Mouse (Mus musculus) limb, embryonic 15.5 days (tissue): Measurements from ENCODE around the gene Nek3. TPM values are rescaled to one million over a fixed set of nuclear protein-coding genes. Genes with fewer than 3 reads are reported as not detected.

Experiments used
- ATAC-seq: fragments of 200-750 bp; cut with Nextera tagmentation; 2 replicates; pipeline ENCODE4 v1.8.0; 2017; ENCODE audit warnings: low read depth, moderate TSS enrichment; ENCODE audit not compliant: insufficient number of reproducible peaks, low FRiP score, low TSS enrichment
- H3K27ac ChIP-seq: fragments of 300-500 bp; sonication (generic); 2 replicates; pipeline ENCODE4 v1.5.1; 2015; ENCODE audit warnings: moderate library complexity, mild to moderate bottlenecking, inconsistent platforms
- H3K27me3 ChIP-seq: fragments of 300-500 bp; sonication (generic); 2 replicates; pipeline ENCODE4 v1.6.1; 2015; ENCODE audit warnings: inconsistent platforms
- H3K36me3 ChIP-seq: fragments of 300-500 bp; sonication (generic); 2 replicates; pipeline ENCODE4 v1.6.1; 2015; ENCODE audit warnings: inconsistent platforms
- H3K4me1 ChIP-seq: fragments of 300-500 bp; sonication (generic); 2 replicates; pipeline ENCODE4 v1.6.1; 2015; ENCODE audit warnings: inconsistent platforms
- H3K4me2 ChIP-seq: fragments of 300-500 bp; sonication (generic); 2 replicates; pipeline ENCODE4 v1.6.1; 2015; ENCODE audit warnings: mild to moderate bottlenecking, inconsistent platforms
- H3K4me3 ChIP-seq: fragments of 300-500 bp; sonication (generic); 2 replicates; pipeline ENCODE4 v1.5.1; 2015; ENCODE audit warnings: mild to moderate bottlenecking, inconsistent platforms
- H3K9ac ChIP-seq: fragments of 300-500 bp; sonication (generic); 2 replicates; pipeline ENCODE4 v1.6.1; 2015; ENCODE audit warnings: inconsistent platforms
- H3K9me3 ChIP-seq: fragments of 300-500 bp; sonication (generic); 2 replicates; pipeline ENCODE4 v1.6.1; 2016; ENCODE audit warnings: inconsistent platforms
- WGBS: fragments of 180-500 bp; shearing (Covaris S2); methylation state at CpG from one replicate; pipeline ENCODE4 v1.1.7; 2015; 5-methylcytosine and 5-hydroxymethylcytosine counted together
- polyA plus RNA-seq: library from polyadenylated mRNA; unstranded; fragments of >200 nt; fragmentation: Nextera tagmentation; extraction: Ambion mirVana; gene quantifications from 2 replicates; pipeline ENCODE4 v1.2.1, GENCODE M21; 2015

Nek3 gene
- 3.3 and 4.1 TPM in 2 replicates for polyA plus RNA-seq

- H3K27ac ChIP-seq: peak within 1 kb of the TSS; percentile 74
- H3K27me3 ChIP-seq: no peaks in the 10 kb centered on the region
- H3K4me3 ChIP-seq: peak within 1 kb of the TSS; percentile 57
- H3K9ac ChIP-seq: peak within 1 kb of the TSS; percentile 42; the same call in 1 of the 2 replicates
- H3K4me1 ChIP-seq: peaks cover 9% of the 10 kb centered on the region; the same call in 1 of the 2 replicates
- H3K9me3 ChIP-seq: no peaks in the 10 kb centered on the region
- H3K36me3 ChIP-seq: peaks cover 18% of the 10 kb centered on the region
- peak; percentile 95 for ATAC-seq
- peak within 1 kb of the TSS; percentile 47 for H3K4me2 ChIP-seq
- WGBS: 0% methylated on average over 36 of the region's 43 CpGs
Measured at GRCm38 (mm10) chr8:22166080-22166603, at the start of gene Nek3. TSS of gene Nek3 (minus strand) at chr8:22166435.

GRCm38 (mm10) chr8:22214826-22215225 lies 48.6 kb upstream of the Nek3 start:
- H3K4me2 ChIP-seq: no peak overlapping the region
- no peak overlapping the region for H3K27ac ChIP-seq
- no peak for ATAC-seq
- WGBS: 96% methylated on average over 10 of the region's 10 CpGs
- no peaks in the 10 kb centered on the region for H3K9me3 ChIP-seq
- H3K4me1 ChIP-seq: no peaks in the 10 kb centered on the region
- no peak overlapping the region for H3K9ac ChIP-seq
- H3K4me3 ChIP-seq: no peak overlapping the region
- peaks cover 71% of the 10 kb centered on the region for H3K36me3 ChIP-seq
- no peaks in the 10 kb centered on the region for H3K27me3 ChIP-seq

- Histone ChIP-seq H3K4me1 (no peaks in the 10 kb centered on the region), H3K9me3 (no peaks in the 10 kb centered on the region), H3K27me3 (no peaks in the 10 kb centered on the region), H3K36me3 (peaks cover 55% of the 10 kb centered on the region), H3K4me3 (no peak overlapping the region), H3K9ac (no peak overlapping the region), H3K4me2 (no peak overlapping the region), H3K27ac (no peak overlapping the region)
- WGBS: 61% methylated on average over 5 of the region's 5 CpGs
- ATAC-seq: no peak
Measured at GRCm38 (mm10) chr8:22209012-22209411, 42.8 kb upstream of the Nek3 start.

GRCm38 (mm10) chr8:22207535-22207934 lies 41.3 kb upstream of the Nek3 start:
- 80% methylated on average over 4 of the region's 4 CpGs for WGBS
- Histone ChIP-seq H3K36me3 (peaks cover 52% of the 10 kb centered on the region), H3K4me2 (no peak overlapping the region)

GRCm38 (mm10) chr8:22199481-22199880 lies 33.2 kb upstream of the Nek3 start:
- H3K27ac ChIP-seq: no peak overlapping the region
- H3K9ac ChIP-seq: no peak overlapping the region
- ATAC-seq: no peak
- H3K4me2 ChIP-seq: no peak overlapping the region
- peaks cover 4% of the 10 kb centered on the region for H3K4me1 ChIP-seq
- peaks cover 31% of the 10 kb centered on the region for H3K36me3 ChIP-seq
- H3K9me3 ChIP-seq: no peaks in the 10 kb centered on the region
- H3K4me3 ChIP-seq: no peak overlapping the region
- no peaks in the 10 kb centered on the region for H3K27me3 ChIP-seq
- WGBS: 94% methylated on average over 8 of the region's 8 CpGs

More at GRCm38 (mm10) chr8:22207535-22207934, 41.3 kb upstream of the Nek3 start:
- no peaks in the 10 kb centered on the region for H3K4me1 ChIP-seq
- no peak for ATAC-seq
- H3K4me3 ChIP-seq: no peak overlapping the region
- H3K9ac ChIP-seq: no peak overlapping the region
- no peak overlapping the region for H3K27ac ChIP-seq
- H3K27me3 ChIP-seq: no peaks in the 10 kb centered on the region
- H3K9me3 ChIP-seq: no peaks in the 10 kb centered on the region

GRCm38 (mm10) chr8:22197914-22198313 lies 31.7 kb upstream of the Nek3 start:
- ATAC-seq: no peak
- no peak overlapping the region for H3K4me2 ChIP-seq
- H3K36me3 ChIP-seq: peaks cover 26% of the 10 kb centered on the region
- no peak overlapping the region for H3K27ac ChIP-seq
- WGBS: 89% methylated on average over 6 of the region's 6 CpGs
- H3K4me3 ChIP-seq: no peak overlapping the region
- H3K9ac ChIP-seq: no peak overlapping the region
- H3K4me1 ChIP-seq: peaks cover 9% of the 10 kb centered on the region
- H3K9me3 ChIP-seq: no peaks in the 10 kb centered on the region
- H3K27me3 ChIP-seq: no peaks in the 10 kb centered on the region

GRCm38 (mm10) chr8:22193432-22194010 lies 27.3 kb upstream of the Nek3 start:
- no peak for ATAC-seq
- Histone ChIP-seq H3K27ac (peak overlapping the region; percentile 99), H3K9me3 (no peaks in the 10 kb centered on the region), H3K4me3 (peak overlapping the region; percentile 86), H3K36me3 (no peaks in the 10 kb centered on the region), H3K27me3 (no peaks in the 10 kb centered on the region), H3K9ac (peak overlapping the region; percentile 94), H3K4me2 (peak overlapping the region; percentile 45), H3K4me1 (peaks cover 9% of the 10 kb centered on the region)
- WGBS: 9% methylated on average over 12 of the region's 12 CpGs

- Histone ChIP-seq H3K36me3 (no peaks in the 10 kb centered on the region), H3K4me3 (peak within 1 kb of the TSS; percentile 86), H3K4me2 (peak within 1 kb of the TSS; percentile 45), H3K27me3 (no peaks in the 10 kb centered on the region), H3K27ac (peak within 1 kb of the TSS; percentile 99), H3K4me1 (peaks cover 9% of the 10 kb centered on the region), H3K9ac (peak within 1 kb of the TSS; percentile 94), H3K9me3 (no peaks in the 10 kb centered on the region)
- 0% methylated on average over 70 of the region's 73 CpGs for WGBS
- ATAC-seq: peak; percentile 91
Measured at GRCm38 (mm10) chr8:22192660-22193431, 26.6 kb upstream of the Nek3 start, which contains the start of gene Vps36. TSS of gene Vps36 (plus strand) at chr8:22192809.

- Histone ChIP-seq H3K4me2 (peak within 1 kb of the TSS; percentile 77), H3K27me3 (no peaks in the 10 kb centered on the region), H3K4me3 (peak within 1 kb of the TSS; percentile 85), H3K9me3 (no peaks in the 10 kb centered on the region), H3K36me3 (no peaks in the 10 kb centered on the region), H3K4me1 (peaks cover 7% of the 10 kb centered on the region), H3K27ac (peak within 1 kb of the TSS; percentile 87), H3K9ac (peak within 1 kb of the TSS; percentile 73)
- peak; percentile 95 for ATAC-seq
- 3% methylated on average over 63 of the region's 63 CpGs for WGBS
Measured at GRCm38 (mm10) chr8:22185431-22186397, 19.5 kb upstream of the Nek3 start, which contains the start of gene Ckap2. TSS of gene Ckap2 (minus strand) at chr8:22185819.

- H3K4me1 ChIP-seq: peaks cover 7% of the 10 kb centered on the region
- 0 out of 2 replicates have a peak overlapping the region, but pooled peaks have one; percentile 73 for H3K9ac ChIP-seq
- H3K27ac ChIP-seq: peak overlapping the region; percentile 87; the same call in 1 of the 2 replicates
- H3K4me2 ChIP-seq: peak overlapping the region; percentile 77
- 2% methylated on average over 3 of the region's 3 CpGs for WGBS
- H3K27me3 ChIP-seq: no peaks in the 10 kb centered on the region
- no peak for ATAC-seq
- H3K36me3 ChIP-seq: no peaks in the 10 kb centered on the region
- H3K4me3 ChIP-seq: peak overlapping the region; percentile 85
- no peaks in the 10 kb centered on the region for H3K9me3 ChIP-seq
Measured at GRCm38 (mm10) chr8:22184884-22185283, 18.6 kb upstream of the Nek3 start.

GRCm38 (mm10) chr8:22175966-22176365 lies 9.7 kb upstream of the Nek3 start:
- Histone ChIP-seq H3K36me3 (peaks cover 39% of the 10 kb centered on the region), H3K4me2 (no peak overlapping the region), H3K4me1 (no peaks in the 10 kb centered on the region), H3K9ac (no peak overlapping the region), H3K9me3 (no peaks in the 10 kb centered on the region), H3K27ac (no peak overlapping the region), H3K27me3 (no peaks in the 10 kb centered on the region), H3K4me3 (no peak overlapping the region)
- no peak for ATAC-seq
- 98% methylated on average over 7 of the region's 7 CpGs for WGBS
